Comparison of ENCODE assay signal across 8 mouse cellular contexts in the genomic region with DNA sequence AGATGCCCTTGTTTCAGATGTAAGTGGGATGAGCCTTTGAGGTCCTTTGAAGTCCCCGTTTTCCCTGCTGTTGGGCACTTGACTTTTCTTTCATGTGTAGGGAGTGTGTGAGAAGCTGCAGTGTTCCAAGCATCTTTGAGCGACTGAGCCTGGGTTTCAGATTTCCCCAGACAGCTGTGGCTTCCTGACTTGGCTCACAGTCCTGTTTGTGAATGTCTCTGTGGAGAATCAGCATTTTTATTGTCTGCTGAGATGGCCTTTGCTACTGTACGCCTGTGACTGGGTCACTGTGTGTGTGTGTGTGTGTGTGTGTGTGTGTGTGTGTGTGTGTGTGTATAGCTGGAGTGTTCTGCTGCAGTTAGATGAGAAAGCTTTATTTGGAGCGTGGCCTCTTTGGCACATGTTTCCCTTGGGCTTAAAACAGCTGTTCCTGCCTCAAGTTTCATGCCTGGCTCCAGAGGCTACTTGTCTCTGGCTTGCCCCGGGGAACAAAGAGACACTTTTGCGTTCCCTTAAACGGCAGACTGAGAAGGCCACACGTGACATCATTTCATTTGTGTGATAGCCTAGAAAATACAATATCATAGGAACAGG. TPM values are rescaled to one million over a fixed set of nuclear protein-coding genes. Genes with fewer than 3 reads are reported as not detected.
DNase-seq lines count a peak whose midpoint lies in the region; ATAC-seq and TF ChIP-seq lines count a peak whose summit lies in the region.

No protein-coding gene starts in this region.

- DNase-seq in midbrain, embryonic 10.5 days (ENCODE audit: low spot score): no peak
- peak; percentile 57 to 67 for DNase-seq in heart, postnatal 14 days
- peak; percentile 56 for DNase-seq in limb, embryonic 10.5 days (ENCODE audit: low spot score)
- peak; percentile 13 for DNase-seq in ovary, postnatal 36 days (ENCODE audit: low spot score)
- no peak for DNase-seq in thymus, adult 2 months
- no peak for DNase-seq in urinary bladder, adult 2 months (ENCODE audit: low spot score)

- ATAC-seq in midbrain, embryonic 12.5 days (ENCODE audit: low FRiP score, low read depth): no peak
- no peak for ATAC-seq in embryonic facial prominence, embryonic 13.5 days (ENCODE audit: insufficient number of reproducible peaks, insufficient read depth, low FRiP score, low TSS enrichment, low read depth)

- H3K4me2 ChIP-seq in midbrain, embryonic 12.5 days (replicated peaks): no peak overlapping the region
- no peak overlapping the region for H3K4me2 ChIP-seq in embryonic facial prominence, embryonic 13.5 days

- no peak for TF ChIP-seq POLR2A in thymus, adult 2 months (IDR thresholded peaks at IDR 0.05; ENCODE audit: control insufficient read depth, extremely low read depth, insufficient read depth, low read length, poor library complexity)

- H3K9ac ChIP-seq in midbrain, embryonic 12.5 days (replicated peaks): 0 out of 2 replicates have a peak overlapping the region, but pooled peaks have one; percentile 11
- H3K9ac ChIP-seq in embryonic facial prominence, embryonic 13.5 days: no peak overlapping the region

- H3K27me3 ChIP-seq in midbrain, embryonic 12.5 days: no peaks in the 10 kb centered on the region
- H3K27me3 ChIP-seq in midbrain, embryonic 10.5 days (ENCODE audit: low read depth, poor library complexity, severe bottlenecking): no peaks in the 10 kb centered on the region
- no peaks in the 10 kb centered on the region for H3K27me3 ChIP-seq in embryonic facial prominence, embryonic 13.5 days
- H3K27me3 ChIP-seq in limb, embryonic 10.5 days (ENCODE audit: low read depth, poor library complexity, severe bottlenecking): no peaks in the 10 kb centered on the region
- no peaks in the 10 kb centered on the region for H3K27me3 ChIP-seq in thymus, adult 2 months (ENCODE audit: control insufficient read depth, insufficient read depth, low read length)

- H3K4me1 ChIP-seq in midbrain, embryonic 12.5 days: no peaks in the 10 kb centered on the region
- peaks cover 12% of the 10 kb centered on the region for H3K4me1 ChIP-seq in midbrain, embryonic 10.5 days
- H3K4me1 ChIP-seq in embryonic facial prominence, embryonic 13.5 days: peaks cover 38% of the 10 kb centered on the region
- H3K4me1 ChIP-seq in limb, embryonic 10.5 days: peaks cover 41% of the 10 kb centered on the region
- H3K4me1 ChIP-seq in thymus, adult 2 months (replicated peaks; ENCODE audit: control insufficient read depth, insufficient read depth, low read length): peaks cover 12% of the 10 kb centered on the region

- peaks cover 14% of the 10 kb centered on the region for H3K9me3 ChIP-seq in midbrain, embryonic 12.5 days
- peaks cover 16% of the 10 kb centered on the region for H3K9me3 ChIP-seq in midbrain, embryonic 10.5 days (replicated peaks)
- peaks cover 7% of the 10 kb centered on the region for H3K9me3 ChIP-seq in embryonic facial prominence, embryonic 13.5 days
- peaks cover 4% of the 10 kb centered on the region; the same call in 1 of the 2 replicates for H3K9me3 ChIP-seq in limb, embryonic 10.5 days (replicated peaks)

- H3K27ac ChIP-seq in midbrain, embryonic 12.5 days (replicated peaks): no peak overlapping the region
- H3K27ac ChIP-seq in midbrain, embryonic 10.5 days (replicated peaks): no peak overlapping the region; the same call in 1 of the 2 replicates
- H3K27ac ChIP-seq in embryonic facial prominence, embryonic 13.5 days: peak overlapping the region; percentile 72
- H3K27ac ChIP-seq in limb, embryonic 10.5 days: peak overlapping the region; percentile 72
- H3K27ac ChIP-seq in thymus, adult 2 months (ENCODE audit: control insufficient read depth, insufficient read depth, low read length): no peak overlapping the region

- intact Hi-C loops in heart, postnatal 14 days (cut with DNase I): no loop called here

- no peak for TF ChIP-seq CTCF in thymus, adult 2 months (IDR thresholded peaks at IDR 0.05; ENCODE audit: borderline replicate concordance, control insufficient read depth, extremely low read depth, insufficient read depth, low read length, poor library complexity)

- 62% methylated on average over 8 of the region's 8 CpGs for WGBS in midbrain, embryonic 12.5 days
- 59% methylated on average over 8 of the region's 8 CpGs for WGBS in midbrain, embryonic 10.5 days
- WGBS in embryonic facial prominence, embryonic 13.5 days: 5% methylated on average over 8 of the region's 8 CpGs
- WGBS in limb, embryonic 10.5 days: 19% methylated on average over 8 of the region's 8 CpGs
- 61% methylated on average over 8 of the region's 8 CpGs for WGBS in thymus, adult 2 months

- H3K36me3 ChIP-seq in midbrain, embryonic 12.5 days: peaks cover 63% of the 10 kb centered on the region
- H3K36me3 ChIP-seq in midbrain, embryonic 10.5 days: peaks cover 35% of the 10 kb centered on the region
- H3K36me3 ChIP-seq in embryonic facial prominence, embryonic 13.5 days: peaks cover 25% of the 10 kb centered on the region
- peaks cover 12% of the 10 kb centered on the region for H3K36me3 ChIP-seq in limb, embryonic 10.5 days
- no peaks in the 10 kb centered on the region; the same call in 1 of the 2 replicates for H3K36me3 ChIP-seq in thymus, adult 2 months (ENCODE audit: control insufficient read depth, insufficient read depth, low read length)

- no peak overlapping the region for H3K4me3 ChIP-seq in midbrain, embryonic 12.5 days
- H3K4me3 ChIP-seq in midbrain, embryonic 10.5 days: no peak overlapping the region
- H3K4me3 ChIP-seq in embryonic facial prominence, embryonic 13.5 days: no peak overlapping the region
- H3K4me3 ChIP-seq in limb, embryonic 10.5 days: no peak overlapping the region
- no peak overlapping the region for H3K4me3 ChIP-seq in thymus, adult 2 months (ENCODE audit: control insufficient read depth, insufficient read depth, low read length)

RNA-seq across cellular contexts. Expression of gene Morc3, which starts 23.9 kb away (rescaled TPM):
- 34.6 and 40.0 TPM in 2 replicates for polyA plus RNA-seq in midbrain, embryonic 12.5 days (2016; fragmentation: Nextera tagmentation; extraction: Ambion mirVana)
- 29.5 and 31.6 TPM in 2 replicates for polyA plus RNA-seq in midbrain, embryonic 10.5 days (2016; fragmentation: Nextera tagmentation; extraction: Ambion mirVana)
- 32.9 and 42.8 TPM in 2 replicates for polyA plus RNA-seq in embryonic facial prominence, embryonic 13.5 days (2015; fragmentation: Nextera tagmentation; extraction: Ambion mirVana)
- total RNA-seq in heart, postnatal 14 days (2021): 10 to 100 TPM; 18.6 to 19.1 TPM
- polyA plus RNA-seq in limb, embryonic 10.5 days (2016; fragmentation: Nextera tagmentation; extraction: Ambion mirVana): 28.9 and 31.0 TPM in 2 replicates
- 16.7 and 17.4 TPM in 2 replicates for polyA plus RNA-seq in thymus, adult 2 months (2012; rRNA removed)
- 23.1 and 28.4 TPM in 2 replicates for polyA plus RNA-seq in urinary bladder, adult 2 months (2012; rRNA removed)

Comparison
In these comparisons a context has a peak if more than half of its experiments do, and no peak if none do; other contexts are left out.
1. H3K27ac ChIP-seq: peak in embryonic facial prominence, embryonic 13.5 days (single experiment) and limb, embryonic 10.5 days (single experiment); none in midbrain, embryonic 12.5 days (single experiment), midbrain, embryonic 10.5 days (single experiment) and thymus, adult 2 months (single experiment).
2. DNase-seq: peak in heart, postnatal 14 days (2 of 2), limb, embryonic 10.5 days (single experiment) and ovary, postnatal 36 days (single experiment); none in midbrain, embryonic 10.5 days (single experiment), thymus, adult 2 months (single experiment) and urinary bladder, adult 2 months (single experiment).